Mouse (Mus musculus) MEL (cell line): ENCODE measurements at regions not wholly inside any gene's neighbourhood (a gene's known extent, or its start where the extent isn't known, plus 50 kb on each side); places are given as distances from the start of the nearest gene placed in this dataset.
A peak's percentile ranks its signal among the peaks of the same experiment; 100 is the strongest.

Experiments
- BHLHE40 ChIP-seq: IDR thresholded peaks from 2 replicates; pipeline ENCODE4 v1.6.1; 2012; ENCODE audit warnings: low read depth, mild to moderate bottlenecking, inconsistent platforms, low read length, improper control_type of control experiment, borderline replicate concordance
- CTCF ChIP-seq, 3 experiments: IDR thresholded peaks in 2 of 3; conservative IDR thresholded peaks in 1 of 3; 2 replicates each; pipeline ENCODE4 v1.5.1; 2011 to 2012; ENCODE audit warnings: low read length in 3 of 3, low read depth in 2 of 3, mild to moderate bottlenecking in 2 of 3, improper control_type of control experiment in 1 of 3, inconsistent platforms in 1 of 3, mixed read lengths in 1 of 3, moderate library complexity in 1 of 3; ENCODE audit not compliant: control insufficient read depth in 1 of 3, insufficient read depth in 1 of 3, poor library complexity in 1 of 3, severe bottlenecking in 1 of 3
- KAT2A ChIP-seq: conservative IDR thresholded peaks from 2 replicates; pipeline ENCODE4 v1.6.1; 2012; ENCODE audit warnings: low read depth, low read length, improper control_type of control experiment, inconsistent platforms
- TAL1 ChIP-seq: IDR thresholded peaks from 2 replicates; pipeline ENCODE4 v1.6.1; 2012; ENCODE audit warnings: mild to moderate bottlenecking, inconsistent platforms, low read length, moderate library complexity, mixed read lengths
- ZC3H11A ChIP-seq: IDR thresholded peaks from 2 replicates; pipeline ENCODE4 v1.6.1; 2012; ENCODE audit warnings: low read depth, mild to moderate bottlenecking, inconsistent platforms, low read length, improper control_type of control experiment

GRCm38 (mm10) chrX:122826035-122826434 lies 203.4 kb downstream of the Gm17521 start (continued):
- TF ChIP-seq KAT2A: no peak
- TF ChIP-seq ZC3H11A: peak; percentile 69
- no peak for TF ChIP-seq BHLHE40
- no peak for TF ChIP-seq TAL1
- TF ChIP-seq CTCF (IDR thresholded peaks at IDR 0.05 in 2 of 3, conservative IDR thresholded peaks at IDR 0.05 in 1 of 3; ENCODE audit: control insufficient read depth in 1 of 3, insufficient read depth in 1 of 3, low read depth in 2 of 3, low read length in 3 of 3, poor library complexity in 1 of 3, severe bottlenecking in 1 of 3): peak; percentile 55 to 75 (median 68)
